Mouse (Mus musculus) forebrain, embryonic 16.5 days (tissue): ENCODE measurements around the gene Scrn1. TPM values are rescaled to one million over a fixed set of nuclear protein-coding genes. Genes with fewer than 3 reads are reported as not detected.

Source experiments
- ATAC-seq: fragments of 200-750 bp; cut with Nextera tagmentation; 2 replicates; pipeline ENCODE4 v1.8.0; 2017; ENCODE audit warnings: mild to moderate bottlenecking, moderate library complexity
- H3K27ac ChIP-seq: fragments of 300-500 bp; sonication (generic); 2 replicates; pipeline ENCODE4 v1.5.1; 2014; ENCODE audit warnings: low read length, control low read depth
- H3K27me3 ChIP-seq: fragments of 300-500 bp; sonication (generic); replicated peaks from 2 replicates; pipeline ENCODE4 v1.6.1; 2014; ENCODE audit warnings: low read length; ENCODE audit not compliant: control insufficient read depth, insufficient read depth
- H3K36me3 ChIP-seq: fragments of 300-500 bp; sonication (generic); 2 replicates; pipeline ENCODE4 v1.6.1; 2014; ENCODE audit not compliant: control insufficient read depth, insufficient read depth
- H3K4me1 ChIP-seq: fragments of 300-500 bp; sonication (generic); replicated peaks from 2 replicates; pipeline ENCODE4 v1.6.1; 2014; ENCODE audit warnings: low read length; ENCODE audit not compliant: control insufficient read depth, insufficient read depth
- H3K4me2 ChIP-seq: fragments of 300-500 bp; sonication (generic); 2 replicates; pipeline ENCODE4 v1.6.1; 2014; ENCODE audit warnings: mild to moderate bottlenecking, low read length, control low read depth
- H3K4me3 ChIP-seq: fragments of 300-500 bp; sonication (generic); replicated peaks from 2 replicates; pipeline ENCODE4 v1.5.1; 2014; ENCODE audit warnings: mild to moderate bottlenecking, low read length, control low read depth
- H3K9ac ChIP-seq: fragments of 300-500 bp; sonication (generic); replicated peaks from 2 replicates; pipeline ENCODE4 v1.6.1; 2014; ENCODE audit warnings: low read depth, low read length, control low read depth
- H3K9me3 ChIP-seq: fragments of 300-500 bp; sonication (generic); 2 replicates; pipeline ENCODE4 v1.6.1; 2016; ENCODE audit warnings: low read length; ENCODE audit not compliant: control insufficient read depth
- WGBS: fragments of 180-500 bp; shearing (Covaris S2); extraction: QIAGEN DNeasy Blood & Tissue Kit; methylation state at CpG from one replicate; pipeline ENCODE4 v1.1.7; 2014; 5-methylcytosine and 5-hydroxymethylcytosine counted together
- polyA plus RNA-seq: library from polyadenylated mRNA; unstranded; fragments of >200 nt; fragmentation: Nextera tagmentation; extraction: Ambion mirVana; gene quantifications from 2 replicates; pipeline ENCODE4 v1.2.1, GENCODE M21; 2015

Scrn1 gene
- polyA plus RNA-seq, 1 experiment from 2014 or later, result 168 TPM

- 11% methylated on average over 1 of the region's 1 CpGs for WGBS
- no peaks in the 10 kb centered on the region for H3K36me3 ChIP-seq
- H3K9ac ChIP-seq, result no peak overlapping the region
- H3K4me2 ChIP-seq, result no peak overlapping the region
- H3K9me3 ChIP-seq, result no peaks in the 10 kb centered on the region
- H3K27me3 ChIP-seq, result no peaks in the 10 kb centered on the region
- no peak overlapping the region; the same call in none of the 2 replicates for H3K27ac ChIP-seq
- no peak for ATAC-seq
- H3K4me1 ChIP-seq, result peaks cover 51% of the 10 kb centered on the region
- no peak overlapping the region for H3K4me3 ChIP-seq
These were observed 10.5 kb downstream of the Scrn1 start for GRCm38 (mm10) chr6:54555816-54556215.

- H3K27ac ChIP-seq, result peak overlapping the region; percentile 74
- no peak overlapping the region; the same call in 1 of the 2 replicates for H3K4me2 ChIP-seq
- H3K4me1 ChIP-seq, result peaks cover 46% of the 10 kb centered on the region
- no peaks in the 10 kb centered on the region for H3K27me3 ChIP-seq
- WGBS, result 5% methylated on average over 8 of the region's 8 CpGs
- peak; percentile 77 for ATAC-seq
- no peaks in the 10 kb centered on the region for H3K9me3 ChIP-seq
- H3K4me3 ChIP-seq, result no peak overlapping the region
- H3K9ac ChIP-seq, result no peak overlapping the region; the same call in 1 of the 2 replicates
- H3K36me3 ChIP-seq, result no peaks in the 10 kb centered on the region
These were observed 11.8 kb downstream of the Scrn1 start for GRCm38 (mm10) chr6:54554341-54555110.

- no peak overlapping the region for H3K9ac ChIP-seq
- H3K27me3 ChIP-seq, result no peaks in the 10 kb centered on the region
- peak overlapping the region; percentile 74 for H3K27ac ChIP-seq
- H3K4me1 ChIP-seq, result peaks cover 46% of the 10 kb centered on the region
- no peak overlapping the region for H3K4me3 ChIP-seq
- H3K4me2 ChIP-seq, result no peak overlapping the region
- no peaks in the 10 kb centered on the region for H3K9me3 ChIP-seq
- no peak for ATAC-seq
- WGBS, result 16% methylated on average over 2 of the region's 2 CpGs
- no peaks in the 10 kb centered on the region for H3K36me3 ChIP-seq
These were observed 12.7 kb downstream of the Scrn1 start for GRCm38 (mm10) chr6:54553632-54554031.

- H3K9ac ChIP-seq, result no peak overlapping the region
- H3K4me2 ChIP-seq, result no peak overlapping the region
- no peak overlapping the region for H3K4me3 ChIP-seq
- no peaks in the 10 kb centered on the region for H3K27me3 ChIP-seq
- peak; percentile 86 for ATAC-seq
- no peaks in the 10 kb centered on the region for H3K36me3 ChIP-seq
- peak overlapping the region; percentile 65 for H3K27ac ChIP-seq
- H3K9me3 ChIP-seq, result no peaks in the 10 kb centered on the region
- peaks cover 50% of the 10 kb centered on the region for H3K4me1 ChIP-seq
- 5% methylated on average over 9 of the region's 9 CpGs for WGBS
These were observed 13.4 kb downstream of the Scrn1 start for GRCm38 (mm10) chr6:54552721-54553413.

- Histone ChIP-seq H3K27me3 (no peaks in the 10 kb centered on the region), H3K4me1 (peaks cover 48% of the 10 kb centered on the region), H3K36me3 (no peaks in the 10 kb centered on the region), H3K9me3 (no peaks in the 10 kb centered on the region), H3K27ac (no peak overlapping the region), H3K9ac (no peak overlapping the region), H3K4me2 (no peak overlapping the region), H3K4me3 (no peak overlapping the region)
- WGBS, result 65% methylated on average over 6 of the region's 7 CpGs
- ATAC-seq, result no peak
These were observed 15.4 kb downstream of the Scrn1 start for GRCm38 (mm10) chr6:54550801-54551323.

GRCm38 (mm10) chr6:54549311-54549710, 17.0 kb downstream of the Scrn1 start:
- Histone ChIP-seq H3K4me2 (no peak overlapping the region), H3K9ac (no peak overlapping the region)
- ATAC-seq, result no peak

GRCm38 (mm10) chr6:54548314-54549019, 17.8 kb downstream of the Scrn1 start:
- Histone ChIP-seq H3K27me3 (no peaks in the 10 kb centered on the region), H3K4me3 (no peak overlapping the region), H3K27ac (no peak overlapping the region), H3K9ac (no peak overlapping the region), H3K4me1 (peaks cover 29% of the 10 kb centered on the region), H3K9me3 (no peaks in the 10 kb centered on the region), H3K4me2 (no peak overlapping the region), H3K36me3 (peaks cover 3% of the 10 kb centered on the region; the same call in 1 of the 2 replicates)
- ATAC-seq, result no peak
- WGBS, result 33% methylated on average over 13 of the region's 13 CpGs

More at GRCm38 (mm10) chr6:54549311-54549710, 17.0 kb downstream of the Scrn1 start:
- 42% methylated on average over 4 of the region's 4 CpGs for WGBS
- Histone ChIP-seq H3K36me3 (no peaks in the 10 kb centered on the region), H3K9me3 (no peaks in the 10 kb centered on the region), H3K27me3 (no peaks in the 10 kb centered on the region), H3K27ac (no peak overlapping the region), H3K4me1 (peaks cover 36% of the 10 kb centered on the region), H3K4me3 (no peak overlapping the region)

GRCm38 (mm10) chr6:54543646-54544045, 22.6 kb downstream of the Scrn1 start:
- 98% methylated on average over 2 of the region's 2 CpGs for WGBS
- Histone ChIP-seq H3K4me1 (peaks cover 31% of the 10 kb centered on the region), H3K4me2 (no peak overlapping the region), H3K36me3 (peaks cover 5% of the 10 kb centered on the region; the same call in 1 of the 2 replicates), H3K4me3 (no peak overlapping the region), H3K27ac (no peak overlapping the region), H3K9ac (no peak overlapping the region), H3K9me3 (no peaks in the 10 kb centered on the region), H3K27me3 (no peaks in the 10 kb centered on the region)
- ATAC-seq, result no peak

- no peak for ATAC-seq
- Histone ChIP-seq H3K9me3 (no peaks in the 10 kb centered on the region), H3K27me3 (no peaks in the 10 kb centered on the region), H3K36me3 (peaks cover 5% of the 10 kb centered on the region; the same call in 1 of the 2 replicates), H3K4me2 (no peak overlapping the region), H3K9ac (no peak overlapping the region), H3K4me3 (no peak overlapping the region), H3K27ac (peak overlapping the region; percentile 30; the same call in 1 of the 2 replicates), H3K4me1 (peaks cover 30% of the 10 kb centered on the region)
- WGBS, result 63% methylated on average over 7 of the region's 7 CpGs
These were observed 23.5 kb downstream of the Scrn1 start for GRCm38 (mm10) chr6:54542836-54543235.
